Mouse (Mus musculus): ENCODE data around the gene Src.

- TF ChIP-seq CTCF (IDR thresholded peaks at IDR 0.05; ENCODE audit: borderline replicate concordance, insufficient read depth, low read length) (no peak), POLR2A (IDR thresholded peaks at IDR 0.05; ENCODE audit: low read depth, low read length) (no peak)
Observed at GRCm38 (mm10) chr2:157411151-157411693, 7.0 kb upstream of the Src start.
